Mouse (Mus musculus) forelimb bud, embryonic 11.5 days (tissue): ENCODE data around the gene Cnn2.
"Not testable (repeated sequence)": the region's sequence is repeated elsewhere in the genome, so short reads cannot be mapped to it uniquely, and the experiment has no call there.

ENCODE experiments used
- DNase-seq: peaks from one replicate; pipeline ENCODE4 v3.0.0-alpha.2; 2012; ENCODE audit warnings: low read depth, low spot score

The Cnn2 gene

DNA sequence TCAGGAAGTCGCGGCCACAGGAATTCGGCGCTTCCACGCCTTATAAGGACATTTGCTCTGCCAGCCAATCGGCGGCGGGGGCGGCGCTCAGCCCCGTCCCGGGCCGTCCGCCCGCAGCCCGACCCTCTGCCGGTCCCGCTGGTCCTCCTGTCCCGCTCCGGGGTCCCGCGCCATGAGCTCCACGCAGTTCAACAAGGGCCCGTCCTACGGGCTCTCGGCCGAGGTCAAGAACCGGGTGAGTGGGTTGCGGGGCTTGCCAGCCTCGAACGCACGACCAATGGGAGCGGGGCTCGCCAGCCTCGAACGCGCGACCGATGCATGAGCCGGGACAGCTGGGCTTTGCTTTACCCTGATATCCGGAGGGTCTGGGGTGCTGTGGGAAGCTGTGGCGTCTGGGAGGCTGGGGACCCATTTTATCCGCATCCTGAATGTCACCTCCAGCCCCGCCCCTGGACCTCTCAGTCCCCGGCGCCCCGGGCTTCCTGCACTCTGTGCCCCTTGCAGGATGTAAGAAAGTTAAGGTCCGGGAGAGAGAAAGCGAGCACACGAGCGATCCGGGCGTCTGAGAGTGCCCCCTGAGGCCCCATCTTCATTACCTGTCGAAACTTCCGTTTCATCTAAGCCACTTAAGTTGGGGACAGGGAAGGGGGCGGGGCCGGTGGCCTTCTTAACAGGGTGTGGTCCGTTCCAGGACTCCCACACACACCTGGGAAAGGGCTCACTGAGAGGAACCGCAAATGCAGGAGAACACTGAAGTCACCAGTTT is at the start of gene Cnn2:
Gene Cnn2, plus strand, starts transcription at position 79 of the 766 bp plus-strand sequence.
- DNase-seq: peak; percentile 43

GRCm38 (mm10) chr10:79940749-79941148 is 47.6 kb upstream of the Cnn2 start:
- no peak for DNase-seq

- no peak for DNase-seq
Observed at GRCm38 (mm10) chr10:79942988-79943387, 45.4 kb upstream of the Cnn2 start.

DNA sequence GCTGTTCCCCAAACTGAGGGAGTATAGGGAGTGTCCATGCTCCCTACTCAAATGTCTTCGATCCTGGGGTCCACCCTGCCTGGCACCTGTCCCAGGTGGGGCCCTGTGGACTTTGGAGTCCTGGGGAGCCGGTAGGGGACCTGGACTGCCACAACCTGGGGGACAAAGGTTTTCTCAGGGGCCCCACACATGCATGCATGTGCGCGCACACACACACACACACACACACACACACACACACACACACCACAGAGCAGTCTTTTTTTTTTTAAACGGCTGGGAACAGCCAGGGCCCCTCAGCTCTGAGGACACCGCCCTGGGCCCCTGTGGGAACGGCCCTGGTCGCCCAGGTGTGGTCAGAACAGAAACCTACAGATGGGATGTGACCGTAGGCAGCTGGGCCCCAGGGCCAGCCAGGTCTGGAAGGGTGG is 44.9 kb upstream of the Cnn2 start:
- no peak for DNase-seq

- DNase-seq: peak; percentile 76
Observed at GRCm38 (mm10) chr10:79945507-79946234, 42.7 kb upstream of the Cnn2 start.

DNA sequence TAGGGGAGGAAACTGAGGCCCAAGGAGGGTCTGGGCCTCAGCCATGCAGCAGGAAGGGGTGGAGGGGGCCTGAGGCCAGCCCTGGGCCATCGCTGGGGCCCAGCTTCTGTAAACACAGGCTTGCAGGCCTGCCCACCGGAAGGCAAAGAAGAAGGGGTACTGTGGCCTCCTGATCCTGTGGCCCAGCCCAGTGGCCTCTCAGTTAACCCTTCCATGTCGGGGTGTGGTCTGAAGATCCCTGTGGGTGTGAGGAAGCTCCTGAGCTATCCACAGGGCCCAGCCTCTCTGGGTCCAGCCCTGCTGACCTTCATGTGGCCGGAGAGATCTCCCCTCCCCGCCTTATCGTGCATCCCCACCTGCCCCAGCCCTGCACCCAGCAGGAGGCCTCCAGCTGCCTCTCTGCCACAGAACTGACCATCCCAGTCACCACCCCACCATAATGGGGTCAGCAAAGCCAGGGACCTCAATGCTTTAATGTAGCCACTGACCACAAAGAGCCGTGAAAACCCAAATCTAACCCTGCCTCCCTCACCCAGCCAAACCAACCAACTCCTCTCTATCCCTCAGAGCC is 41.5 kb upstream of the Cnn2 start:
- DNase-seq: no peak

GRCm38 (mm10) chr10:79947502-79947901 is 40.9 kb upstream of the Cnn2 start:
- no peak for DNase-seq

DNA sequence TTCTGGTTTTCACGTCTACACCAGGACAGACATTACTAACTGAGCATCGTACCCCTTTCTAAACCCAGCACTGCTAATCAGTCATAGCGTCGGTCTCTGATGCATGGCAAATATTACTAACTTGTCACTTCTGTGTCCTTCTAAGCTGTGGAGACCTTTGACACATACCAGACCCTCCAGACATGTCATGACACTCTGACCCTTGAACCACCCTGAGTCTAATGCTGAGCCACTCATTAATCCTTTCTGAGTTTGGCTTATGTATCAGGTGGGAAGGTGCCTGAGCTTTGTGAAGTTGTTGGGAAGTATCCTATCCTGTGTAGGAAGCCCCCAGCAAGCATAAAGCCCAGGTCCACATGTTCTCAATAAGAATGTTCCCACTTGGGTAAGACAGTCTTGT is 38.5 kb upstream of the Cnn2 start:
- no peak for DNase-seq

GRCm38 (mm10) chr10:79950661-79951060 is 37.7 kb upstream of the Cnn2 start:
- no peak for DNase-seq

GRCm38 (mm10) chr10:79953946-79954345 is 34.4 kb upstream of the Cnn2 start:
- DNase-seq: no peak

- no peak for DNase-seq
Observed at GRCm38 (mm10) chr10:79955691-79956090, 32.7 kb upstream of the Cnn2 start.

DNA sequence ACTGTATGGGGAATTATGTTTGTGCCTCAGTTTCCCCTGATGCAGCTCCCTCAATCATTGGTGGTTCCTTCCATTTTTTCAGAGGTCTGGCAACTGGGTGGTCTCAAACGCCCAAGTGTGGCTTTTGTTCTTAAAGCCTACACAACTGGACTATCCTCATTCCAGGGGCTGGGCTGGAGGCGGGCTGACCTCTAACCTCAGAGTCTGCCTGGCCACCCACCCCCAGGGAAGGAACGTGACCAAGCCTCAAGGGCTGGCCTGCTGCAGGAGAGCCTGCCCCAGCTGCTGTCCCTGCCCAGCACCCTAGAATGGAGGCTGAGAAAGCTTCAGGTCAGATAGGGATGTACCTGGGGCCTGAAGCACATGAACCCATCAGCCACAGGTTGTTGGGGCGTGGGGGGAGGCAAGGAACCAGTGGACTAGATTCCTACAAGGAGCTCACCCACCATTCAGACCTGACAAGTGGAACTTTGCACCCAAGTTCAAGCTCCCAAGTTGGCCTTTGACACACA is 31.7 kb upstream of the Cnn2 start:
- no peak for DNase-seq

DNA sequence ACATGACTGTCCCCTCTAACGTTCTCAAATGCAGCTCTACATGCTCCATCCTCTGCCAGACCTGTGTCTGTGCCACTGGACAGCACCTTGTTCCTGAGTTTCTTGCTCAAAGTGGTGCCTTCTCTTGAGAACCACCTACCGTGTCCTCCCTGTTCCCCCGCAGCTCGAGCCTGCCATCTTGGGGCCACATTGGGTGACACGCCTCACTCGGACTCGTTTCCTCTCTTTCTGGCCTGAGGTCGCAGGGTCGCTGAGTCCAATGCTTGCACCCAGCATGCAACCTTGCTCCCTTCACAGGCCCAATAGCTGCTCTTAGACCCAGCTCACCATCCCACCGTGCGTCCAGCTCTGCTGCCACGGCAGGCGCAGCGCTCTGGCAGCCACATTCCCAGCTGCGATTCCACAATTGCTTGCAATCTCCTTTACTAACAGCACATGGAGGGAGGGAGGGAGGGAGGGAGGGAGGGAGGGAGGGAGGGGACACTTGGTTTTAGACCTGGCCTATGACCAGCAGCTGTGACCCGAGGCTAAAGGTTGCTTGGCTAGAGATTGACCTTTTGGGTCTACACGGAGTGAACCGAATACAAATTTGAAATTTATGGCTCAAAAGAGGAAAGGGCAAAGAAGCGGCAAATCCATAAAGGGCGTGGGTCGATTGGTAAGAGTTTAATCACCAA is 30.1 kb upstream of the Cnn2 start:
- DNase-seq: peak; percentile 73

- DNase-seq: not testable (repeated sequence)
Observed at GRCm38 (mm10) chr10:79959412-79959811, 29.0 kb upstream of the Cnn2 start.

DNA sequence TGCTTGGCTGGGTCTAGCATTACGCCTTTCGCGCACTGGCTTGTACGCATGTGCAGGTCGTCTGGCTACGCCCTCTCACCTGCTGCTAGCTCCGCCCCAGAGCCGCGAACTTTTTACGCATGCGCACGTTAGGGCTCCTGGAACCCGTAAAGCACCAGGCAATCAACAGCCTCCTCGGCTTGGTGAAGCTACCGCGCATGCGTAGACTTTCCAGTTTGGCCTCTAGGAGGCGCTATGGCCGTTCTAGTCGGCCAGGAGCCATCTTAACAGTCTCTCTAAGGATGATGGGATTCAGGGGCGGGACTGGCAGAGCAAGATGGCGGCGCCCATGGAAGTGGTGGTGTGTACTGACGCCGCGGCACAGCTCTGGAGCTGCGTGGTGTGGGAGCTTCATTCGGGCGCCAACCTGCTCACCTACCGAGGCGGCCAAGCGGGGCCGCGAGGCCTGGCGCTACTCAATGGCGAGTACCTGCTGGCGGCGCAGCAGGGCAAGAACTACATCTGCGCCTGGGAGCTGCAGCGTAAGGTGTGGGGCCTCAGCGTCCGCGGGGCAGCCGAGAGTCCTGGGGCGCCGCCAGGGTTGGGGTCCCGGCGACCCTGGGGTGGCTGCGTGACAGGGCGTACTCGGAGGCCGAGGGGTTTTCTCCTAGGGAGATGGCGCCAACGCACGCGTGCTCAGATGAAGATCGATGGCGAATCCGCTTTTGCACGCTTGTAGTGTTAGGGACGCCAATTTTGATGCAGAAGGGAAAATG is 28.4 kb upstream of the Cnn2 start, which contains the start of gene Wdr18:
Gene Wdr18, plus strand, starts transcription at position 306 of the 755 bp plus-strand sequence.
- DNase-seq: peak; percentile 100

- no peak for DNase-seq
Observed at GRCm38 (mm10) chr10:79960671-79961294, 27.6 kb upstream of the Cnn2 start.

DNA sequence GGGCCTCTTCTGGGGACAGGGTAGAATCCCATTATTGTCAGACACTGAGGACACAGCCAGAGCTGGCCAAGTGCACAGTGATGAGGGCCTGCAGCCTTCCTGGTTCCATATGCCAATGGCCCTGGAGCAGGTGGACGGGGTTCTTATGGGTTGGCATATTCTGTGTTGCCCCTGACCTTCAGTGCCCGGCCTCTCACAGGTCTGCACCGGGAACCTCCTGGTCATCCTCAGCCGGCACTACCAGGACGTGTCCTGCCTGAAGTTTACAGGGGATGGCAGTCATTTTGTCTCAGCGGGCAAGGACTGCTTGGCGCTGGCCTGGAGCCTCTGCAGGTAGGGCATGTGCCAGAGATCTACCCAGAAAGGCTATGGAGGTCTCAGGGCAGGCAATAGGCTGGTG is 23.7 kb upstream of the Cnn2 start:
- DNase-seq: no peak

- DNase-seq: no peak
Observed at GRCm38 (mm10) chr10:79965325-79965724, 23.1 kb upstream of the Cnn2 start.

DNA sequence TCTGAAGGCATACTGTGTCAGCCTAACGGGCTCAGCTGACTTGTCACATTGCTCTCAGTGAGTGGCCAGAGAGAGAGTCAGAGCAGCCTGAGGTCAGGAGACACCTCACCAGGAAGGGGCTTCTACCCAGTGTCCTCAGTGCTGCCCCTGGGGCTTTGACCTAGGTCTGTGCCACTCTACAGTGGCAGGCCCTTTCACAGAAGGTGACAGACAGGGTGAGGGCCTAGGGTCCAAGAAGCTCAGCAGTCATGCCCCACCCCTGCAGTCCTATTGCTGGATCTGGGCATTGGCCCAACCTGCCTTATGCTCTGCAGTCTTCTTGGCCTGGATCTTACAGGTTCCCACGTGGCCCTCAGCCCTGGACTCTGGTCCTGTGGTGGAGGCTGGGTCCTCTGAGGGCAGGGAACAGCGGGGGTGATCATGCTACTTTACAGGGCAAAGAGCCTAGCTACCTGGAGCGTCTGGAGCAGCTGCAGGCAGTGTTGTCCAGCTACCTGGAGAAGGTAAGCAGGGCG is 21.4 kb upstream of the Cnn2 start:
- no peak for DNase-seq

- DNase-seq: no peak
Observed at GRCm38 (mm10) chr10:79968181-79968580, 20.2 kb upstream of the Cnn2 start.
